Mouse (Mus musculus) MEL (cell line): ENCODE measurements around the gene Extl1. TPM values are rescaled to one million over a fixed set of nuclear protein-coding genes. Genes with fewer than 3 reads are reported as not detected.

ENCODE experiments used
- DNase-seq: peaks from one replicate; pipeline ENCODE4 v3.0.0; 2011; ENCODE audit warnings: low read depth, low spot score
- H3K27ac ChIP-seq: 2 replicates; pipeline ENCODE4 v1.5.1; 2012; ENCODE audit warnings: low read depth, mild to moderate bottlenecking, control low read depth, low read length, moderate library complexity; ENCODE audit not compliant: control insufficient read depth
- H3K27me3 ChIP-seq, 2 experiments: fragments of 150-350 bp in 1 of 2; sonication (generic) in 1 of 2; 2 replicates each; pipeline ENCODE4 v1.6.1; 2012; ENCODE audit warnings: low read length in 2 of 2, mild to moderate bottlenecking in 2 of 2, improper control_type of control experiment in 1 of 2, moderate library complexity in 1 of 2; ENCODE audit not compliant: insufficient read depth in 2 of 2, control insufficient read depth in 1 of 2
- H3K36me3 ChIP-seq, 2 experiments: 2 replicates each; pipeline ENCODE4 v1.6.1; 2012 to 2014; ENCODE audit warnings: low read length in 2 of 2, improper control_type of control experiment in 1 of 2, inconsistent platforms in 1 of 2, mild to moderate bottlenecking in 1 of 2; ENCODE audit not compliant: insufficient read depth in 2 of 2, control insufficient read depth in 1 of 2
- H3K4me1 ChIP-seq, 2 experiments: fragments of 150-350 bp in 1 of 2; sonication (generic) in 1 of 2; 2 replicates each; pipeline ENCODE4 v1.6.1; 2012; ENCODE audit warnings: low read length in 2 of 2, improper control_type of control experiment in 1 of 2, mild to moderate bottlenecking in 1 of 2; ENCODE audit not compliant: insufficient read depth in 2 of 2, control insufficient read depth in 1 of 2
- H3K4me3 ChIP-seq, 2 experiments: fragments of 150-350 bp in 1 of 2; sonication (generic) in 1 of 2; 2 replicates each; pipeline ENCODE4 v1.5.1; 2012; ENCODE audit warnings: low read depth in 2 of 2, low read length in 2 of 2, mild to moderate bottlenecking in 2 of 2, moderate library complexity in 2 of 2, control low read depth in 1 of 2, improper control_type of control experiment in 1 of 2; ENCODE audit not compliant: control insufficient read depth in 1 of 2, insufficient read depth in 1 of 2
- H3K79me2 ChIP-seq: 2 replicates; pipeline ENCODE4 v1.6.1; 2012; ENCODE audit warnings: mild to moderate bottlenecking, low read length, moderate library complexity; ENCODE audit not compliant: control insufficient read depth, poor library complexity, insufficient read depth
- H3K9ac ChIP-seq: 2 replicates; pipeline ENCODE4 v1.6.1; 2012; ENCODE audit warnings: low read depth, mild to moderate bottlenecking, control low read depth, low read length, moderate library complexity; ENCODE audit not compliant: control insufficient read depth, poor library complexity, severe bottlenecking
- H3K9me3 ChIP-seq: fragments of 150-350 bp; sonication (generic); replicated peaks from 2 replicates; pipeline ENCODE4 v1.6.1; 2012; ENCODE audit warnings: mild to moderate bottlenecking, low read length, improper control_type of control experiment, moderate library complexity; ENCODE audit not compliant: insufficient read depth
- BHLHE40 ChIP-seq: IDR thresholded peaks from 2 replicates; pipeline ENCODE4 v1.6.1; 2012; ENCODE audit warnings: low read depth, mild to moderate bottlenecking, inconsistent platforms, low read length, improper control_type of control experiment, borderline replicate concordance
- CHD1 ChIP-seq: IDR thresholded peaks from 2 replicates; pipeline ENCODE4 v1.6.1; 2012; ENCODE audit warnings: low read depth, mild to moderate bottlenecking, inconsistent platforms, low read length, improper control_type of control experiment
- CHD2 ChIP-seq: IDR thresholded peaks from 2 replicates; pipeline ENCODE4 v1.6.1; 2011; ENCODE audit warnings: low read length, improper control_type of control experiment
- ETS1 ChIP-seq: IDR thresholded peaks from 2 replicates; pipeline ENCODE4 v1.6.1; 2012; ENCODE audit warnings: low read depth, mild to moderate bottlenecking, inconsistent platforms, low read length, improper control_type of control experiment, moderate library complexity
- GABPA ChIP-seq: IDR thresholded peaks from 2 replicates; pipeline ENCODE4 v1.6.1; 2012; ENCODE audit warnings: low read depth, mild to moderate bottlenecking, inconsistent platforms, low read length, improper control_type of control experiment, moderate library complexity
- HCFC1 ChIP-seq: IDR thresholded peaks from 2 replicates; pipeline ENCODE4 v1.6.1; 2012; ENCODE audit warnings: low read depth, mild to moderate bottlenecking, inconsistent platforms, low read length, improper control_type of control experiment, moderate library complexity
- JUND ChIP-seq: IDR thresholded peaks from 2 replicates; pipeline ENCODE4 v1.6.1; 2011; ENCODE audit warnings: low read depth, mild to moderate bottlenecking, improper control_type of control experiment, low read length
- MAX ChIP-seq: IDR thresholded peaks from 2 replicates; pipeline ENCODE4 v1.6.1; 2011; ENCODE audit warnings: low read length, improper control_type of control experiment
- MXI1 ChIP-seq: IDR thresholded peaks from 2 replicates; pipeline ENCODE4 v1.6.1; 2011; ENCODE audit warnings: mild to moderate bottlenecking, low read depth, low read length, improper control_type of control experiment
- MYC ChIP-seq: IDR thresholded peaks from 2 replicates; pipeline ENCODE4 v1.6.1; 2011; ENCODE audit warnings: low read depth, mild to moderate bottlenecking, low read length, improper control_type of control experiment, moderate library complexity
- NELFE ChIP-seq: IDR thresholded peaks from 2 replicates; pipeline ENCODE4 v1.6.1; 2011; ENCODE audit warnings: low read depth, low read length, improper control_type of control experiment
- SIN3A ChIP-seq: IDR thresholded peaks from 2 replicates; pipeline ENCODE4 v1.6.1; 2012; ENCODE audit warnings: low read length, improper control_type of control experiment, inconsistent platforms
- TBP ChIP-seq: IDR thresholded peaks from 2 replicates; pipeline ENCODE4 v1.8.0; 2011; ENCODE audit warnings: low read depth, low read length, improper control_type of control experiment
- TCF12 ChIP-seq: IDR thresholded peaks from 2 replicates; pipeline ENCODE4 v1.6.1; 2014; ENCODE audit warnings: low read depth, mild to moderate bottlenecking, inconsistent platforms, low read length, improper control_type of control experiment, moderate library complexity
- USF1 ChIP-seq: IDR thresholded peaks from 2 replicates; pipeline ENCODE4 v1.6.1; 2014; ENCODE audit warnings: low read depth, mild to moderate bottlenecking, inconsistent platforms, low read length, improper control_type of control experiment, moderate library complexity
- USF2 ChIP-seq, 2 experiments: IDR thresholded peaks; 2 replicates each; pipeline ENCODE4 v1.6.1; 2011 to 2012; ENCODE audit warnings: improper control_type of control experiment in 2 of 2, low read length in 2 of 2, borderline replicate concordance in 1 of 2, inconsistent platforms in 1 of 2, low read depth in 1 of 2, mild to moderate bottlenecking in 1 of 2; ENCODE audit not compliant: insufficient read depth in 1 of 2
- ZKSCAN1 ChIP-seq: IDR thresholded peaks from 2 replicates; pipeline ENCODE4 v1.6.1; 2012; ENCODE audit warnings: low read depth, mild to moderate bottlenecking, inconsistent platforms, low read length, improper control_type of control experiment, moderate library complexity
- ZMIZ1 ChIP-seq: IDR thresholded peaks from 2 replicates; pipeline ENCODE4 v1.6.1; 2012; ENCODE audit warnings: low read depth, mild to moderate bottlenecking, inconsistent platforms, low read length, improper control_type of control experiment, moderate library complexity
- ZNF384 ChIP-seq: IDR thresholded peaks from 2 replicates; pipeline ENCODE4 v1.6.1; 2012; ENCODE audit warnings: low read depth, mild to moderate bottlenecking, inconsistent platforms, low read length, improper control_type of control experiment
- polyA plus RNA-seq, 2 experiments: library from polyadenylated mRNA; stranded (reverse) in 1 of 2; unstranded in 1 of 2; fragments of >175 nt in 1 of 2; fragments of >200 nt in 1 of 2; gene quantifications; 2 replicates each; pipeline versions ENCODE4 v1.2.1 to v1.2.4; 2012; ENCODE audit warnings: low replicate concordance in 2 of 2, low read depth in 1 of 2; ENCODE audit not compliant: insufficient read length in 2 of 2, insufficient read depth in 1 of 2, missing spikeins in 1 of 2
- total RNA-seq: library from RNA; depleted of rRNA; stranded (reverse); fragments of 300-350 nt; gene quantifications from 2 replicates; pipeline ENCODE4 v1.2.3, GENCODE M21; 2012

Extl1 gene
- total and polyA plus RNA-seq, 3 experiments = 0.04 to 0.33 TPM; not detected in 1

DNA sequence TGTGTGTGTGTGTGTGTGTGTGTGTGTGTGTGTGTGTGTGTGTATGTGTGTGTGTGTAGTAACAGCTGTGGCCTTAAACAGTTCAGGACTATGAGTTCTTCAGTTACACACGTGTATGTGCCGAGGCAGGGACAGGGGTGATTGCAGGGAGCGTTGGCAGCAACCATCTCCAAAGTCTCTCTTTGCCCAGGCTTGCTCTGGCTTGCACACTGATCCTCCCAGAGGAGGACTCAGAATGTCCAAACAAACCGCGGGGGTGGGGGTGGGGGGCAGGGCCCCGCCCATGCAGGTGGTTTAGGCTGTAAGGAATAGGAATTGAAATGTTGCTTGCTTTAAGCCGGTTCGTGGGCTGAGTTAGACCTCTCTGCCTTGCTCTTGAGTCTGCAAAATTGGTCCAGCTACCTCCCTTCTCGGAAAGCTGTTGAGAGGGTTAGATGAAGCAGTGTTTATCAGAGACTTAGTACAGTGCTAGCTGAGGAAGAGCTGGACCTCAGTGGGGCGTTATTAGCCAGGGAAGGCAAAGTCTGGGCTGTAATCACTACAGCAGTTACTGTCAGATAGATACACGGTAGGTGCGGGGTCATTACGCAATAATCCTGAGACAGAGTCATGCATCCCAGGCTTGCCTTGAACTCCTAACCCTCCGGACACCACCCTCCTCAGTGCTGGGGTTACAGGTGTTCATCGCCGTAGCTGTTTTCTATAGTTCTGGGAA is 18.4 kb upstream of the Extl1 start:
- no peaks in the 10 kb centered on the region for H3K27me3 ChIP-seq
- H3K4me1 ChIP-seq = peaks cover 5 to 13% of the 10 kb centered on the region in 2 experiments; a peak in 3 of 4 replicates
- no peaks in the 10 kb centered on the region for H3K79me2 ChIP-seq
- peak overlapping the region; percentile 30 to 62 for H3K4me3 ChIP-seq
- H3K36me3 ChIP-seq = no peaks in the 10 kb centered on the region; a peak in 1 of 4 replicates
- H3K9ac ChIP-seq = peak overlapping the region; percentile 20
- peak overlapping the region; percentile 29 for H3K27ac ChIP-seq
- H3K9me3 ChIP-seq = no peaks in the 10 kb centered on the region
- peak; percentile 54 for DNase-seq
- no peak for TF ChIP-seq MYC
- TF ChIP-seq TCF12 = no peak
- 0 out of 2 replicates have a peak, but pooled peaks have one; percentile 66 for TF ChIP-seq CHD1
- TF ChIP-seq GABPA = no peak
- TF ChIP-seq ETS1 = peak; percentile 26; the same call in 1 of the 2 replicates
- TF ChIP-seq ZKSCAN1 = no peak
- TF ChIP-seq CHD2 = no peak
- TF ChIP-seq ZMIZ1 = no peak

DNA sequence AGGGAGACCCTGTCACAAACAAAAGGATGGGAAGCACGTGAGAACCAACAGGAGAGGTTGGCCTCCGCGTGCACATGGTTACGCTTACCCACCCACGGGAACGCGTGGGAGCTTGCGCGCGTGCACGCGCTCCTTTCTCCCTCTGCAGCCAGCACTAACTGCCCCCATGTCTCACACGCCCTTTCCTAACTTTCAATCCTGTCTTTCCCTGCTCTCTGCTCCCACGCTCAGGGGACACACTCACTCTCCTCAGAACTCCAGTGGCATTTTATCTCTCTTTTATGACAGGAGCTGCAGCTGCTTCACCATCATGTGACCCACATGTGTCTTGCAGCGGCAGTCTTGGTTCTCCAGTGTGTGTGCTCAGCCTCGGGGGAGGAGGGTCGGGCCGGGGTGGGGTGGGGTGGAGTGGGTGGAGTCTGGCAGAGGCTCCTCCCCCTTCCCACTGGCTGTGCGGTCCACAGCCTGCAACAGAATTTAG is 17.6 kb upstream of the Extl1 start:
- H3K9me3 ChIP-seq = no peaks in the 10 kb centered on the region
- H3K4me3 ChIP-seq = peak overlapping the region; percentile 46 to 62
- no peaks in the 10 kb centered on the region; a peak in 1 of 4 replicates for H3K36me3 ChIP-seq
- H3K4me1 ChIP-seq = peaks cover 5 to 16% of the 10 kb centered on the region in 2 experiments; a peak in 3 of 4 replicates
- DNase-seq = peak; percentile 80
- peak overlapping the region; percentile 46 for H3K9ac ChIP-seq
- TF ChIP-seq MXI1 (peak; percentile 91), ETS1 (0 out of 2 replicates have a peak, but pooled peaks have one; percentile 3), USF2 (IDR thresholded peaks at IDR 0.05; ENCODE audit: borderline replicate concordance in 1 of 2, insufficient read depth in 1 of 2, low read depth in 1 of 2, low read length in 2 of 2) (peak in 1 of 2 experiments; percentile 34; a peak in 1 of 4 replicates), HCFC1 (no peak), USF1 (peak; percentile 88), BHLHE40 (peak; percentile 27; the same call in 1 of the 2 replicates), SIN3A (peak; percentile 85), ZNF384 (no peak), MAX (peak; percentile 56), TBP (0 out of 2 replicates have a peak, but pooled peaks have one; percentile 12), NELFE (no peak), JUND (no peak)
- no peaks in the 10 kb centered on the region for H3K27me3 ChIP-seq
- no peaks in the 10 kb centered on the region; the same call in 1 of the 2 replicates for H3K79me2 ChIP-seq
- H3K27ac ChIP-seq = no peak overlapping the region
